Mouse (Mus musculus) gastrocnemius, adult 2 months (tissue): ENCODE measurements at regions not wholly inside any gene's neighbourhood (a gene's known extent, or its start where the extent isn't known, plus 50 kb on each side); places are given as distances from the start of the nearest gene placed in this dataset.

Experiments
- DNase-seq: peaks from one replicate; pipeline ENCODE4 v3.0.0; 2022
- H3K27ac ChIP-seq: fragments of 200-600 bp; 2 replicates; pipeline ENCODE4 v1.8.1; 2022; ENCODE audit warnings: mild to moderate bottlenecking
- H3K4me3 ChIP-seq: fragments of 200-600 bp; 2 replicates; pipeline ENCODE4 v1.8.1; 2022; ENCODE audit warnings: mild to moderate bottlenecking, moderate library complexity
- CTCF ChIP-seq: fragments of 200-600 bp; IDR thresholded peaks from 2 replicates; pipeline ENCODE4 v1.8.1; 2022; ENCODE audit warnings: antibody characterized with exemption, mild to moderate bottlenecking, moderate library complexity
- intact Hi-C: fragments of 180-260 bp; cut with DNase I; formaldehyde crosslinking; loops from one replicate; pipeline ENCODE4 v1.15.1; 2025

GRCm38 (mm10) chr5:91816376-91816950 is 146.4 kb downstream of the Rchy1 start:
- H3K4me3 ChIP-seq = no peak overlapping the region
- no peak for TF ChIP-seq CTCF
- intact Hi-C loops = no loop called here
- H3K27ac ChIP-seq = no peak overlapping the region
- no peak for DNase-seq

- intact Hi-C loops = no loop called here
- no peak for TF ChIP-seq CTCF
- Histone ChIP-seq H3K27ac (no peak overlapping the region), H3K4me3 (no peak overlapping the region)
- DNase-seq = no peak
Measured at GRCm38 (mm10) chr5:91814956-91815355, 147.9 kb downstream of the Rchy1 start.

GRCm38 (mm10) chr5:91814417-91814762 is 148.5 kb downstream of the Rchy1 start:
- no peak for DNase-seq
- no peak for TF ChIP-seq CTCF
- intact Hi-C loops = no loop called here
- H3K27ac ChIP-seq = no peak overlapping the region
- no peak overlapping the region for H3K4me3 ChIP-seq

- DNase-seq = no peak
- no peak for TF ChIP-seq CTCF
- no peak overlapping the region for H3K27ac ChIP-seq
- no peak overlapping the region for H3K4me3 ChIP-seq
- intact Hi-C loops = no loop called here
Measured at GRCm38 (mm10) chr5:91813547-91814416, 149.1 kb downstream of the Rchy1 start.

- Histone ChIP-seq H3K27ac (no peak overlapping the region), H3K4me3 (no peak overlapping the region)
- no peak for DNase-seq
- intact Hi-C loops = no loop called here
- no peak for TF ChIP-seq CTCF
Measured at GRCm38 (mm10) chr5:91807070-91808065, 155.5 kb downstream of the Rchy1 start.

- H3K27ac ChIP-seq = no peak overlapping the region
- no peak overlapping the region for H3K4me3 ChIP-seq
- DNase-seq = no peak
- no peak for TF ChIP-seq CTCF
- intact Hi-C loops = no loop called here
Measured at GRCm38 (mm10) chr5:91801297-91801980, 161.4 kb downstream of the Rchy1 start.

- DNase-seq = no peak
- Histone ChIP-seq H3K27ac (no peak overlapping the region; the same call in 1 of the 2 replicates), H3K4me3 (no peak overlapping the region)
- intact Hi-C loops = no loop called here
- TF ChIP-seq CTCF = no peak
Measured at GRCm38 (mm10) chr5:91797362-91797761, 165.5 kb downstream of the Rchy1 start.

GRCm38 (mm10) chr5:91792732-91793131 is 170.1 kb downstream of the Rchy1 start:
- intact Hi-C loops = no loop called here
- no peak overlapping the region for H3K27ac ChIP-seq
- TF ChIP-seq CTCF = no peak

GRCm38 (mm10) chr5:91790412-91790811 is 172.5 kb downstream of the Rchy1 start:
- H3K4me3 ChIP-seq = no peak overlapping the region
- no peak overlapping the region for H3K27ac ChIP-seq
- no peak for DNase-seq
- intact Hi-C loops = no loop called here
- TF ChIP-seq CTCF = no peak

More at GRCm38 (mm10) chr5:91792732-91793131, 170.1 kb downstream of the Rchy1 start:
- H3K4me3 ChIP-seq = no peak overlapping the region
- DNase-seq = no peak

GRCm38 (mm10) chr5:91783966-91784365 is 178.9 kb downstream of the Rchy1 start:
- Histone ChIP-seq H3K27ac (no peak overlapping the region), H3K4me3 (no peak overlapping the region)
- intact Hi-C loops = no loop called here
- TF ChIP-seq CTCF = no peak
- no peak for DNase-seq

GRCm38 (mm10) chr5:91776971-91777370 is 185.9 kb downstream of the Rchy1 start:
- no peak for DNase-seq
- no peak for TF ChIP-seq CTCF
- Histone ChIP-seq H3K27ac (no peak overlapping the region), H3K4me3 (no peak overlapping the region)
- intact Hi-C loops = no loop called here

GRCm38 (mm10) chr5:91774065-91774464 is 188.8 kb downstream of the Rchy1 start:
- DNase-seq = no peak
- no peak overlapping the region for H3K4me3 ChIP-seq
- intact Hi-C loops = no loop called here
- no peak for TF ChIP-seq CTCF
- no peak overlapping the region for H3K27ac ChIP-seq
